Comparison of ENCODE assay signal across 8 mouse cellular contexts in the genomic region with DNA sequence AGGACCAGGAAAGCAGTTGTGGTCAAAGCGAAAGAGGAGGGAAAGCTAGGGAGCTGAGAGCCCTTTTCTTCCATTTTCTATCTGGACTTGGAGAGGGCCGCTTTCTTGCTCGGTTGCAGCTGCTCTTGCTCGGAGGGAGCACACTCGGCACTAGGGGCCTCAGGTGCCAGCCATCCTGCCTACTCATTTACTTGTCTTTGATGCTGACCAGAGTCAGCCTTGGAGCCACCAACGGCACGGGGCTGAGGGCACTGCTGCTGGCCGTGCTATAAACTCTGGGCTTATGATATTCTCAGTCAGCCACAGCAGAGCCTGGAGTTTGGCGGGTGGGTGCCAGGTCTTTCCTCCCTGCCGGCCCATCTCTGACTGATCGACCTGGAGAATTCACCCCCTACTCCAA. TPM values are rescaled to one million over a fixed set of nuclear protein-coding genes. Genes with fewer than 3 reads are reported as not detected.
A peak's percentile ranks its signal among the peaks of the same experiment; 100 is the strongest.
DNase-seq lines count a peak whose midpoint lies in the region; ATAC-seq and TF ChIP-seq lines count a peak whose summit lies in the region.

No protein-coding gene starts in this region.

- peak overlapping the region; percentile 82 for H3K9ac ChIP-seq in limb, embryonic 15.5 days
- peak overlapping the region; percentile 59 for H3K9ac ChIP-seq in stomach, embryonic 15.5 days

- peak overlapping the region; percentile 71 for H3K27ac ChIP-seq in kidney, adult 2 months (ENCODE audit: insufficient read depth, low read depth, low read length)
- H3K27ac ChIP-seq in forebrain, embryonic 10.5 days: peak overlapping the region; percentile 97
- peak overlapping the region; percentile 95 for H3K27ac ChIP-seq in limb, embryonic 15.5 days
- H3K27ac ChIP-seq in stomach, embryonic 15.5 days: peak overlapping the region; percentile 97

- H3K4me3 ChIP-seq in kidney, adult 2 months (ENCODE audit: insufficient read depth, low read depth, low read length): peak overlapping the region; percentile 78
- H3K4me3 ChIP-seq in G1E (ENCODE audit: low read depth, low read length): peak overlapping the region; percentile 91
- peak overlapping the region; percentile 79 for H3K4me3 ChIP-seq in forebrain, embryonic 10.5 days
- H3K4me3 ChIP-seq in limb, embryonic 15.5 days: peak overlapping the region; percentile 81
- peak overlapping the region; percentile 64 for H3K4me3 ChIP-seq in stomach, embryonic 15.5 days (replicated peaks)

- H3K4me1 ChIP-seq in kidney, adult 2 months (ENCODE audit: control insufficient read depth, insufficient read depth, low read length): peaks cover 37% of the 10 kb centered on the region
- H3K4me1 ChIP-seq in G1E (ENCODE audit: insufficient read depth, low read depth, low read length): peaks cover 84% of the 10 kb centered on the region
- H3K4me1 ChIP-seq in forebrain, embryonic 10.5 days: peaks cover 77% of the 10 kb centered on the region
- peaks cover 61% of the 10 kb centered on the region for H3K4me1 ChIP-seq in limb, embryonic 15.5 days
- peaks cover 50% of the 10 kb centered on the region for H3K4me1 ChIP-seq in stomach, embryonic 15.5 days

- WGBS in kidney, adult 2 months: 4% methylated on average over 11 of the region's 11 CpGs
- 4% methylated on average over 11 of the region's 11 CpGs for WGBS in forebrain, embryonic 10.5 days
- 0% methylated on average over 11 of the region's 11 CpGs for WGBS in limb, embryonic 15.5 days
- WGBS in stomach, embryonic 15.5 days: under 1% methylated on average over 11 of the region's 11 CpGs

- no peaks in the 10 kb centered on the region for H3K9me3 ChIP-seq in G1E (replicated peaks)
- no peaks in the 10 kb centered on the region for H3K9me3 ChIP-seq in forebrain, embryonic 10.5 days
- no peaks in the 10 kb centered on the region for H3K9me3 ChIP-seq in limb, embryonic 15.5 days
- no peaks in the 10 kb centered on the region for H3K9me3 ChIP-seq in stomach, embryonic 15.5 days

- no peak for TF ChIP-seq CTCF in kidney, adult 2 months (conservative IDR thresholded peaks at IDR 0.05; ENCODE audit: insufficient read depth, insufficient read length, low read depth, low read length)
- no peak for TF ChIP-seq CTCF in G1E (IDR thresholded peaks at IDR 0.05; ENCODE audit: low read depth, low read length)

- TF ChIP-seq POLR2A in kidney, adult 2 months (IDR thresholded peaks at IDR 0.05; ENCODE audit: low read depth, low read length): no peak

- H3K4me2 ChIP-seq in limb, embryonic 15.5 days: peak overlapping the region; percentile 82
- H3K4me2 ChIP-seq in stomach, embryonic 15.5 days: peak overlapping the region; percentile 81

- H3K36me3 ChIP-seq in kidney, adult 2 months (ENCODE audit: control insufficient read depth, insufficient read depth, low read length): no peaks in the 10 kb centered on the region
- peaks cover 49% of the 10 kb centered on the region for H3K36me3 ChIP-seq in G1E (replicated peaks)
- peaks cover 41% of the 10 kb centered on the region for H3K36me3 ChIP-seq in forebrain, embryonic 10.5 days (replicated peaks)
- no peaks in the 10 kb centered on the region for H3K36me3 ChIP-seq in limb, embryonic 15.5 days
- no peaks in the 10 kb centered on the region for H3K36me3 ChIP-seq in stomach, embryonic 15.5 days

- no peak for DNase-seq in kidney, adult 2 months
- DNase-seq in kidney, adult 11 months: no peak
- no peak for DNase-seq in G1E (ENCODE audit: low spot score)
- no peak for DNase-seq in forebrain, embryonic 10.5 days (ENCODE audit: extremely low spot score, low spot score)
- no peak for DNase-seq in frontal cortex, postnatal 25 days (ENCODE audit: low spot score in 2 of 2)
- no peak for DNase-seq in retina, postnatal 1 day

- H3K27me3 ChIP-seq in kidney, adult 2 months (replicated peaks; ENCODE audit: control insufficient read depth, insufficient read depth, low read length): no peaks in the 10 kb centered on the region
- no peaks in the 10 kb centered on the region for H3K27me3 ChIP-seq in G1E (ENCODE audit: insufficient read depth, low read length)
- H3K27me3 ChIP-seq in forebrain, embryonic 10.5 days (ENCODE audit: poor library complexity, severe bottlenecking): no peaks in the 10 kb centered on the region
- no peaks in the 10 kb centered on the region for H3K27me3 ChIP-seq in limb, embryonic 15.5 days
- no peaks in the 10 kb centered on the region for H3K27me3 ChIP-seq in stomach, embryonic 15.5 days (replicated peaks)

- ATAC-seq in G1E (ENCODE audit: extremely low read depth, insufficient number of reproducible peaks, low FRiP score, poor library complexity, severe bottlenecking): no peak
- no peak for ATAC-seq in limb, embryonic 15.5 days (ENCODE audit: insufficient number of reproducible peaks, low FRiP score, low TSS enrichment, low read depth)
- no peak for ATAC-seq in stomach, embryonic 15.5 days (ENCODE audit: insufficient read depth, low FRiP score, low read depth)

RNA-seq across cellular contexts. Expression of gene Sema4b, which starts 12.2 kb away (rescaled TPM):
- 24.4 and 26.3 TPM in 2 replicates for polyA plus RNA-seq in kidney, adult 2 months (2012; rRNA removed)
- total RNA-seq in G1E (2014; fragmentation: Nextera tagmentation) (35.6 and 69.0 TPM in 2 replicates), G1E (2017) (21.7 and 23.9 TPM in 2 replicates)
- 19.0 and 26.5 TPM in 2 replicates for polyA plus RNA-seq in G1E (2012)
- 15.1 and 15.9 TPM in 2 replicates for polyA plus RNA-seq in forebrain, embryonic 10.5 days (2016; fragmentation: Nextera tagmentation; extraction: Ambion mirVana)
- 16.5 and 18.1 TPM in 2 replicates for polyA plus RNA-seq in limb, embryonic 15.5 days (2015; fragmentation: Nextera tagmentation; extraction: Ambion mirVana)
- polyA plus RNA-seq in stomach, embryonic 15.5 days (2015; fragmentation: Nextera tagmentation; extraction: Ambion mirVana): 22.1 and 23.8 TPM in 2 replicates

RNA-seq across cellular contexts. Expression of gene Cib1, which starts 33.8 kb away (rescaled TPM):
- 333 and 344 TPM in 2 replicates for polyA plus RNA-seq in kidney, adult 2 months (2012; rRNA removed)
- total RNA-seq in G1E (2014; fragmentation: Nextera tagmentation) (35.2 and 44.2 TPM in 2 replicates), G1E (2017) (82.9 and 124 TPM in 2 replicates)
- 43.6 and 49.6 TPM in 2 replicates for polyA plus RNA-seq in G1E (2012)
- polyA plus RNA-seq in forebrain, embryonic 10.5 days (2016; fragmentation: Nextera tagmentation; extraction: Ambion mirVana): 69.0 and 70.2 TPM in 2 replicates
- polyA plus RNA-seq in limb, embryonic 15.5 days (2015; fragmentation: Nextera tagmentation; extraction: Ambion mirVana): 62.5 and 69.4 TPM in 2 replicates
- 157 and 158 TPM in 2 replicates for polyA plus RNA-seq in stomach, embryonic 15.5 days (2015; fragmentation: Nextera tagmentation; extraction: Ambion mirVana)

RNA-seq across cellular contexts. Expression of gene Gdpgp1, which starts 33.8 kb away (rescaled TPM):
- 2.4 and 2.6 TPM in 2 replicates for polyA plus RNA-seq in kidney, adult 2 months (2012; rRNA removed)
- total RNA-seq in G1E (2014; fragmentation: Nextera tagmentation) (10.2 and 14.1 TPM in 2 replicates), G1E (2017) (5.9 and 6.2 TPM in 2 replicates)
- polyA plus RNA-seq in G1E (2012): 3.7 and 3.8 TPM in 2 replicates
- 6.3 and 6.7 TPM in 2 replicates for polyA plus RNA-seq in forebrain, embryonic 10.5 days (2016; fragmentation: Nextera tagmentation; extraction: Ambion mirVana)
- 3.2 and 3.8 TPM in 2 replicates for polyA plus RNA-seq in limb, embryonic 15.5 days (2015; fragmentation: Nextera tagmentation; extraction: Ambion mirVana)
- polyA plus RNA-seq in stomach, embryonic 15.5 days (2015; fragmentation: Nextera tagmentation; extraction: Ambion mirVana): 5.2 and 5.3 TPM in 2 replicates

RNA-seq across cellular contexts. Expression of gene Ttll13, which starts 47.3 kb away (rescaled TPM):
- 1.4 and 1.7 TPM in 2 replicates for polyA plus RNA-seq in kidney, adult 2 months (2012; rRNA removed)
- total RNA-seq in G1E (2014; fragmentation: Nextera tagmentation) (1.5 and 3.7 TPM in 2 replicates), G1E (2017) (0.35 and 3.3 TPM in 2 replicates)
- 0.13 and 0.26 TPM in 2 replicates for polyA plus RNA-seq in G1E (2012)
- 0.84 and 0.99 TPM in 2 replicates for polyA plus RNA-seq in forebrain, embryonic 10.5 days (2016; fragmentation: Nextera tagmentation; extraction: Ambion mirVana)
- polyA plus RNA-seq in limb, embryonic 15.5 days (2015; fragmentation: Nextera tagmentation; extraction: Ambion mirVana): 0.73 and 1.1 TPM in 2 replicates
- 1.1 and 1.6 TPM in 2 replicates for polyA plus RNA-seq in stomach, embryonic 15.5 days (2015; fragmentation: Nextera tagmentation; extraction: Ambion mirVana)
